Mouse (Mus musculus): Measurements from ENCODE around the gene Tank. TPM values are rescaled to one million over a fixed set of nuclear protein-coding genes. Genes with fewer than 3 reads are reported as not detected.

The Tank gene
- polyA plus RNA-seq, 1 experiment, result 23.7 TPM

- Histone ChIP-seq H3K9ac (ENCODE audit: low read depth, poor library complexity, severe bottlenecking) (no peak overlapping the region), H3K4me1 (ENCODE audit: control insufficient read depth, insufficient read depth, low read length) (no peaks in the 10 kb centered on the region), H3K9me3 (replicated peaks; ENCODE audit: control insufficient read depth, insufficient read depth, low read length, poor library complexity, severe bottlenecking) (no peaks in the 10 kb centered on the region), H3K4me3 (ENCODE audit: low read depth, low read length) (no peak overlapping the region), H3K27ac (ENCODE audit: insufficient read depth, low read length) (no peak overlapping the region), H3K27me3 (ENCODE audit: control insufficient read depth, insufficient read depth, low read length, poor library complexity, severe bottlenecking) (no peaks in the 10 kb centered on the region), H3K36me3 (ENCODE audit: control insufficient read depth, insufficient read depth, low read length, poor library complexity, severe bottlenecking) (no peaks in the 10 kb centered on the region)
- no peak for TF ChIP-seq CTCF (IDR thresholded peaks at IDR 0.05; ENCODE audit: low read depth, low read length)
- TF ChIP-seq EP300 (IDR thresholded peaks at IDR 0.05; ENCODE audit: insufficient read depth, low read depth, low read length), result no peak
- no peak for TF ChIP-seq POLR2A (IDR thresholded peaks at IDR 0.05; ENCODE audit: insufficient read depth, low read length)
Measured at GRCm38 (mm10) chr2:61663573-61664241, 85.3 kb downstream of the Tank start.

DNA sequence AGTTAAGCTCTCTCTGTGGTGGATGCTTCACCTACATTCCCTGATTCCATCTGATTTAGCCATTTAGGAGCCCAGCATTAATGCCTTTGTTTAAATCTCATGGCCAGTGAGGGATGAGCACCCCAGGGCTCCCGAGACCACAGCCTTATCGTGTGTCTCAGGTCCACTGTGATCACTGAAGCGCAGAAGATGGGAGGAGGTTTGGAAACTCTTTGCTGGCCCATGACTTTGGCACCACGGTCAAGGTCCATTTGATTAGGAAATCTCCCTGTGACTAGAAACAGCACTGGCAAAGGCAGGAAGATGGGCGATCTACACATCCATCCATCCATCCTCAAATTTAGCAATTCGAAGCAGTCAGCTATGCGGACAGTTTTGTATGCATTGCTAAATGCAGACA, 89.0 kb downstream of the Tank start:
- Histone ChIP-seq H3K4me1 (ENCODE audit: control insufficient read depth, insufficient read depth, low read length) (no peaks in the 10 kb centered on the region), H3K9me3 (replicated peaks; ENCODE audit: control insufficient read depth, insufficient read depth, low read length, poor library complexity, severe bottlenecking) (no peaks in the 10 kb centered on the region), H3K27ac (ENCODE audit: insufficient read depth, low read length) (no peak overlapping the region), H3K36me3 (ENCODE audit: control insufficient read depth, insufficient read depth, low read length, poor library complexity, severe bottlenecking) (no peaks in the 10 kb centered on the region), H3K4me3 (ENCODE audit: low read depth, low read length) (no peak overlapping the region), H3K27me3 (ENCODE audit: control insufficient read depth, insufficient read depth, low read length, poor library complexity, severe bottlenecking) (no peaks in the 10 kb centered on the region), H3K9ac (ENCODE audit: low read depth, poor library complexity, severe bottlenecking) (no peak overlapping the region)
- TF ChIP-seq CTCF (IDR thresholded peaks at IDR 0.05; ENCODE audit: low read depth, low read length), result no peak
- no peak for TF ChIP-seq EP300 (IDR thresholded peaks at IDR 0.05; ENCODE audit: insufficient read depth, low read depth, low read length)
- TF ChIP-seq POLR2A (IDR thresholded peaks at IDR 0.05; ENCODE audit: insufficient read depth, low read length), result no peak

- TF ChIP-seq CTCF (IDR thresholded peaks at IDR 0.05; ENCODE audit: low read depth, low read length) (peak; percentile 74), POLR2A (IDR thresholded peaks at IDR 0.05; ENCODE audit: insufficient read depth, low read length) (no peak), EP300 (IDR thresholded peaks at IDR 0.05; ENCODE audit: insufficient read depth, low read depth, low read length) (no peak)
- H3K4me1 ChIP-seq (ENCODE audit: control insufficient read depth, insufficient read depth, low read length), result no peaks in the 10 kb centered on the region
Measured at GRCm38 (mm10) chr2:61668260-61668659, 89.9 kb downstream of the Tank start.

DNA sequence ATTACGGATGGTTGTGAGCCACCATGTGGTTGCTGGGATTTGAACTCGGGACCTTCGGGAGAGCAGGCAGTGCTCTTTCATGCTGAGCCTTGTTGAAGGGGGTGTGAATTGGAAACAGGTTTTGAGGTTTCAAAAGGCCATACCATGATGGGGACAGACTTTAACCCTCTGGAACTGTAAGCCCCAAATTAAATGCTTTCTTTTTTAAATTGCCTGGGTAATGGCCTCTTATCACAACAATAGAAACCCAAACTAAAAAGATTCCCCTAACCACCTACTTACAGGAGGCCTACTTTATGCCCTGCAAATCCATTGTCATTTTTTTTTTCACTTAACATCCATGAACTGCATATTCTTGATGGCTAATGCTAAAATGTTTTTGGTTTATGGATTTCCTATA, 96.2 kb downstream of the Tank start:
- TF ChIP-seq CTCF (IDR thresholded peaks at IDR 0.05; ENCODE audit: low read depth, low read length) (no peak), POLR2A (IDR thresholded peaks at IDR 0.05; ENCODE audit: insufficient read depth, low read length) (no peak), EP300 (IDR thresholded peaks at IDR 0.05; ENCODE audit: insufficient read depth, low read depth, low read length) (no peak)
- Histone ChIP-seq H3K27ac (ENCODE audit: insufficient read depth, low read length) (no peak overlapping the region), H3K27me3 (ENCODE audit: control insufficient read depth, insufficient read depth, low read length, poor library complexity, severe bottlenecking) (peaks cover 3% of the 10 kb centered on the region), H3K9ac (ENCODE audit: low read depth, poor library complexity, severe bottlenecking) (no peak overlapping the region), H3K4me1 (ENCODE audit: control insufficient read depth, insufficient read depth, low read length) (no peaks in the 10 kb centered on the region), H3K4me3 (ENCODE audit: low read depth, low read length) (no peak overlapping the region), H3K36me3 (ENCODE audit: control insufficient read depth, insufficient read depth, low read length, poor library complexity, severe bottlenecking) (no peaks in the 10 kb centered on the region), H3K9me3 (replicated peaks; ENCODE audit: control insufficient read depth, insufficient read depth, low read length, poor library complexity, severe bottlenecking) (no peaks in the 10 kb centered on the region)

More at GRCm38 (mm10) chr2:61668260-61668659, 89.9 kb downstream of the Tank start:
- H3K4me3 ChIP-seq (ENCODE audit: low read depth, low read length), result no peak overlapping the region
- no peaks in the 10 kb centered on the region for H3K36me3 ChIP-seq (ENCODE audit: control insufficient read depth, insufficient read depth, low read length, poor library complexity, severe bottlenecking)
- no peak overlapping the region for H3K27ac ChIP-seq (ENCODE audit: insufficient read depth, low read length)
- no peaks in the 10 kb centered on the region for H3K9me3 ChIP-seq (replicated peaks; ENCODE audit: control insufficient read depth, insufficient read depth, low read length, poor library complexity, severe bottlenecking)
- H3K27me3 ChIP-seq (ENCODE audit: control insufficient read depth, insufficient read depth, low read length, poor library complexity, severe bottlenecking), result no peaks in the 10 kb centered on the region
- H3K9ac ChIP-seq (ENCODE audit: low read depth, poor library complexity, severe bottlenecking), result no peak overlapping the region

DNA sequence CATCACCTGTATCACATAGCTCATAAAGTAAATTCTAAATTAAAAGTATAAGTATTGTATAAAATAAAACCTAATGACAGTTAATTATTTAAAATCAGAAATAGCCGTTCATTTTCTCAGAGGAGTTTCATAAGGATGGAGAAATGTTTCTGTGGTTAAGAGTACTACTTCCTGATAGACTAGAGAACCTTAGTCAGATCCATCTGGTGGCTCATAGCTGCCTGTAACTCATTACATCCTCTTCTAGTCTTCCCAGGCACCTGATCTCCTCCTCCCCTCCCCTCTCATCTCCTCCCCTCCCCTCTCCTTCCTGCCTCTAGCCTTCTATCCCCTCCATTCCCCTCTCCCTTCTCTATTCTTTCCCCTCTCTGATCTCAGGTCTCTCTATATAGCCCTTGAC, 103.2 kb downstream of the Tank start:
- Histone ChIP-seq H3K4me1 (ENCODE audit: control insufficient read depth, insufficient read depth, low read length) (no peaks in the 10 kb centered on the region), H3K4me3 (ENCODE audit: low read depth, low read length) (no peak overlapping the region), H3K9me3 (replicated peaks; ENCODE audit: control insufficient read depth, insufficient read depth, low read length, poor library complexity, severe bottlenecking) (no peaks in the 10 kb centered on the region), H3K27ac (ENCODE audit: insufficient read depth, low read length) (no peak overlapping the region), H3K9ac (ENCODE audit: low read depth, poor library complexity, severe bottlenecking) (no peak overlapping the region), H3K27me3 (ENCODE audit: control insufficient read depth, insufficient read depth, low read length, poor library complexity, severe bottlenecking) (no peaks in the 10 kb centered on the region), H3K36me3 (ENCODE audit: control insufficient read depth, insufficient read depth, low read length, poor library complexity, severe bottlenecking) (no peaks in the 10 kb centered on the region)
- TF ChIP-seq POLR2A (IDR thresholded peaks at IDR 0.05; ENCODE audit: insufficient read depth, low read length) (no peak), CTCF (IDR thresholded peaks at IDR 0.05; ENCODE audit: low read depth, low read length) (no peak), EP300 (IDR thresholded peaks at IDR 0.05; ENCODE audit: insufficient read depth, low read depth, low read length) (no peak)

- Histone ChIP-seq H3K27me3 (ENCODE audit: control insufficient read depth, insufficient read depth, low read length, poor library complexity, severe bottlenecking) (no peaks in the 10 kb centered on the region), H3K36me3 (ENCODE audit: control insufficient read depth, insufficient read depth, low read length, poor library complexity, severe bottlenecking) (no peaks in the 10 kb centered on the region), H3K9me3 (replicated peaks; ENCODE audit: control insufficient read depth, insufficient read depth, low read length, poor library complexity, severe bottlenecking) (no peaks in the 10 kb centered on the region), H3K9ac (ENCODE audit: low read depth, poor library complexity, severe bottlenecking) (no peak overlapping the region), H3K4me1 (ENCODE audit: control insufficient read depth, insufficient read depth, low read length) (no peaks in the 10 kb centered on the region), H3K27ac (ENCODE audit: insufficient read depth, low read length) (no peak overlapping the region), H3K4me3 (ENCODE audit: low read depth, low read length) (no peak overlapping the region)
- no peak for TF ChIP-seq CTCF (IDR thresholded peaks at IDR 0.05; ENCODE audit: low read depth, low read length)
- TF ChIP-seq POLR2A (IDR thresholded peaks at IDR 0.05; ENCODE audit: insufficient read depth, low read length), result no peak
- no peak for TF ChIP-seq EP300 (IDR thresholded peaks at IDR 0.05; ENCODE audit: insufficient read depth, low read depth, low read length)
Measured at GRCm38 (mm10) chr2:61686533-61686932, 108.1 kb downstream of the Tank start.
